Mouse (Mus musculus) small intestine, adult 2 months (tissue): Measurements from ENCODE around the gene Mrc2.

Experiments
- CTCF ChIP-seq: fragments of 200-500 bp; IDR thresholded peaks from 2 replicates; pipeline ENCODE4 v1.5.1; 2012; ENCODE audit warnings: low read depth, mild to moderate bottlenecking, control low read depth, inconsistent platforms, low read length, moderate library complexity, mixed read lengths; ENCODE audit not compliant: insufficient replicate concordance, insufficient read length; ENCODE audit errors: extremely low read depth
- POLR2A ChIP-seq: fragments of 200-500 bp; IDR thresholded peaks from 2 replicates; pipeline ENCODE4 v1.6.1; 2012; ENCODE audit warnings: low read depth, mild to moderate bottlenecking, control low read depth, inconsistent platforms, low read length, moderate library complexity

DNA sequence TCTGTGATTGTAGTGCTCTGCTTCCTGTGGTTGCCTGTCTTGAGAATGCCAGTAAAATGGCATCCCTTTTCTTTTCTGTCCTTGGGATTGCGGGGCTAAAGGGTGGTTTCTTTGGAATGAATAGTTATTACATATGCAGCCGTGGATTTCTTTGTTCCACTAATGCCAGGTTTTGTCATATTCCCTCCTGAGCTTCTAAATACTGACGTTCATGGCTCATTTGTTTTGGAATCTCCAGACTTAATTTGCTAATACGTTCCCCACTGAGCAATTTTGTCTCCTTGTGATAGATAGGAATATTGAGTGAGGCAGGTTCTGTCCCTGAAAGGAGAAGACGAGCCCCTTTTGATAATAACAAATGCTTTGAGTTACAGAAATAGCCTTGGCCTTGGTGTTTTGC is 31.3 kb upstream of the Mrc2 start:
- no peak for TF ChIP-seq POLR2A
- no peak for TF ChIP-seq CTCF
